Mouse (Mus musculus): ENCODE measurements around the gene Ackr4.
A peak's percentile ranks its signal among the peaks of the same experiment; 100 is the strongest.

The Ackr4 gene

DNA sequence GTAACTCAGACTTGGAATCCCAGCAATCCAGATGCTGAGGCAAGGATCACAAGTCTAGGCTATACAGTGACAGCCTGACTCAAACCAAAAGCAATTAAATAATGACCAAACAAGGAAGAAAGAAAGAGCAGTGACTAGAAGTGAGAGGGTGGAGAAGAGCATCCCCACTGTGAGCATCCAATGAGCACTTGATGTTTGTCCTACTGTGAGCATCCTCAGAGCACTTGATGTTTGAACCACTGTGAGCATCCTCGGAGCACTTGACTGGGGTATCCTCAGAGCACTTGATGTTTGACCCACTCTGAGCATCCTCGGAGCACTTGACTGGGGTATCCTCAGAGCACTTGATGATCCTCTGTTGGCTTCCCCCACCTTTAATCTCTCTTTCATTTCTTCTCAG is 21.7 kb downstream of the Ackr4 start:
- no peak for DNase-seq

DNA sequence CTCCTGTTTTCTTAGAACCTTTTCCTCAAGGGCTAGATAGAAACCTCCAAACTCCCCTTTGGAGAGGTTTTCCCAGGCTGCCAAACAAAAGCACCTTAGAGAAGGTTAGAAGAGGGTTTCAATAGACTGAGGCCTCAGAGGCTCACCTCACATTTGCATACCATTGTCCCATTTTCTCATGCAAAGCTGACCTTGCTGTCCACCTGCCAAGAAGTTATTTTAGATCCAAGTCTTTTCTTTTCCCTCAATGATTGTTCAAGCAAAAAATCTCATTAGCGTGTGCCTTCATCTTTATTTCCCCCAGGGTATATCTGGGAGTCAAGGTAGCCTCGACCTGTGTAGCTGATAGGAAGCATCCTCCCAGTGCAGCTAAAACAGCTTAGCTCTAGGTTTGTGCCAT is 23.8 kb downstream of the Ackr4 start:
- DNase-seq, result no peak

DNA sequence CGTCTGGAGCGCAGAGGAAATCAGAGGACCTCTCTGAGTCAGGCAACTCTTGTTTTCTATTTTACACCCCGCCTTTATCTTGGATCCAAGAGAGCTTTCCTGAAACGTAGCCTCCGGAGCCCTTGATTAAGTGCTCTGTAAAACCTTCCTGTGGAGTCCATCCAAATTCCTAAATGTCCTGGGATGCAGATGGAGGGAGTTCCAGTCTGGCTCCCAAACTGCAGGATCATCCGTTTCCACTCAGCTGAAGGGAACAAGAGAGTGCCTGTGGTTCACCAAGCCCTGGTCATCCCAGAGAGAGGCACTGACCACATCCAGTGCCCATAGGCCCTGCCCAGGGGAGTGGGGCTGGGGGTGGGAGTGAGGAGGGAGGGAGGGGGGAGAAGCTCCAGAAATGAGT is 24.4 kb downstream of the Ackr4 start:
- DNase-seq, result no peak

DNA sequence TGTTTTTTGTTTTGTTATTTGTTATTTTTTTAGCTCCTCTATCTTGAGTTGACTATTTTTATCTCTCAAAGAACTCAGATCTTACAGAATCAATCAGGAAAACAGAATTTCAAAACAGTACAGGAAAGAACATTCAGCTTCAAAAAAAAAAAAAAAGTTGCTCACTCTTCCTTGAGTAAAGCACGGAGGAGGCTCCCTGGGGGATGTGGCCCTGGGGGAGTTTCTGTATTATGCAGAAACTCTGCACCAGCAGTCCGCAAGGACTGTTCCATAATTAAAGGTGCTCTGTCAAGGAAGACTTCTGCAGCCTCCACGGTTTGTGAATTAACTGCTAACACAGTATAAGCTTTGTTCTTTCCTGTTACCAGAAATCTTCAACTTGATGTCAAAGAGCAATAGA is 25.3 kb downstream of the Ackr4 start:
- no peak for DNase-seq

DNA sequence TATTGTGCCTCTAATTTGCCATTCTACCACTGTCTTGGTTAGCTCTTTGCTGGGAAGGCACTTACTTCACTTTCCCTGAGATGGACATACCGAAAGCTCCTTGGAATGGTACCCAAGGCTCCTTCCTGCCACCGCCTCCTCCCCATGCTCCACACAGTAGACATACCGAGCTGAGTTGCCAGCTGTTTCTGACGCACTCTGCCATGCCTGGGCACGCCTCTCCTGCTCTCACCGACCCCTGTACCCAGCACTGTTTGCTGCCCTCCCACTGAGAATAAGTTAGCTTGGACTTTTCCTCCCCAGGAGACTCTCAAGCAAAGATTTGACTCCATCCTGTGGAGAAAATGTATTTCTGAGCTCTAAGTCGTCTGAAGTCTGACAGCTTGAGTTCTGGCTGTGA is 25.9 kb downstream of the Ackr4 start:
- peak; percentile 43 for DNase-seq

DNA sequence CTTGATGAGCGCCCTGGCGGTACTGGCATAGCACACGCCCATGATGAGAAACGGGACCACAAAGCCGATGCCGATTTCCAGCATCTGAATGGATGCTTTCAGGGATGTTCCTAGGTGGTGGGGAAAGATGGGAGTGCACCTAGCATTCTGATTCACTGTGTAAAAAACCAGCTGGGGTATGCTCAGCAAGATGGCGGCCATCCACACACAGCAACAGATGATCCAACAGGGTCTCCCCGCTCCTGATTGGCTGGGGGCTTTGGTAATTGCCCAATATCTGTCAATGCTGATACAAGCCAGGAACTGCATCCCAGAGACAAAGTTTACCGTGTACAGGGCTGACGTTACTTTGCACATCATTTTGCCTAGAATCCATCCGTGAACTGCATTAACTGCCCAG is 27.7 kb downstream of the Ackr4 start:
- no peak for DNase-seq

DNA sequence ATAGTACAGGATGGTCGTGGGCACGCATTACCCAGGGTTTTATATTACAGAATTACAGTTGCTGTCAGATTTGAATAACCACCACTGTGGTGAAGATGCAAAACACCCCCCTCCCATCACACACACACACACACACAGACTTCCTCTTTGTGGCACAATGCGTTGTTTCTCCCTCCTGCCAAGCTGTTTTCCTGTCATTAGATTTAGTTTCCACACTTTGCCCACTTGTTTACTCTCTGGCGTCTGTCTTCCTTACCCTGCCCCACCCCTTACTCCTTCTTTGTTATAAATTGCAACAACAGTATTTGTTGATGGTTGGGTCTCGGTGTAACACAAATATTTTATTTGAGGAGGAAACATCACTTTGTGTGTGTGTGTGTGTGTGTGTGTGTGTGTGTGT is 28.5 kb downstream of the Ackr4 start:
- DNase-seq, result no peak

DNA sequence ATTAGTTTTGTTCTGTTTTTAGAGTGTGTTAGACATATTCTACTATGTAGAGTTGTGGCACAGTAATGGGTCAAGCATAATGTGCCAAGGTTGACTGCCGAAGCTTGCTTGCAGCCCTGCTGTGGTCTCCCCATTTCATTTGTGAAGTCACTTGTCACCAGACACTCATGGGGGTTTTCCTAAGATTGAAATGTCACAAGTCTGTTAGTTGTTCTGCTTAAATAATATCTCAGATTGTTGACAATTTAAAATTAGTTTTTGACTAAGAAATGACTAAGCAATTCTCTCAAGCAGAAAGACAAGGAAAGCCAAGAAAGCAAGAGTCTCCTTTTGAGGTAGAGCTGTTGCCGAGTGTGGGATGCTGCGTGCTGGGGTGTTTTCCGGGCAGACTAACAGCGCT is 33.8 kb downstream of the Ackr4 start:
- no peak for DNase-seq

DNA sequence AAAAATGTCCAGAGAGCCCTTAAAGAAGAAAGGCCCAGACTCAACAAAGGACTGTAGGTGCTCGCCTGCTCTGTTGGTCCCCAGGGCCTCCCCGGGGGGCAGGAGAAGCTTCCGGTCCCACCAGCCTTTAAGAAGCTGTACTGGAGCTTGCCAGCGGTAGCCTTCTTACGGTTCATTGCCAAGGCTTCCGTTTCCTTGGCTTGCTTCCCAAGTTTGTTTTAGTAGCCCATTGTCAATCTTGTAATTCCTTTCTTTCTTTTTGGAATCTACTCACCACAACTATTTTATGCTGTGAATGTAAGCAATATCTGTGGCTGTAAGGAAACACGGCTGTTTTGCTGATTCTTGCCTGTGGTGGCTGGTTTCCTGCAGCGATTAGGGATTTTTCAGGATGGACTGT is 38.2 kb downstream of the Ackr4 start:
- DNase-seq, result peak; percentile 37

DNA sequence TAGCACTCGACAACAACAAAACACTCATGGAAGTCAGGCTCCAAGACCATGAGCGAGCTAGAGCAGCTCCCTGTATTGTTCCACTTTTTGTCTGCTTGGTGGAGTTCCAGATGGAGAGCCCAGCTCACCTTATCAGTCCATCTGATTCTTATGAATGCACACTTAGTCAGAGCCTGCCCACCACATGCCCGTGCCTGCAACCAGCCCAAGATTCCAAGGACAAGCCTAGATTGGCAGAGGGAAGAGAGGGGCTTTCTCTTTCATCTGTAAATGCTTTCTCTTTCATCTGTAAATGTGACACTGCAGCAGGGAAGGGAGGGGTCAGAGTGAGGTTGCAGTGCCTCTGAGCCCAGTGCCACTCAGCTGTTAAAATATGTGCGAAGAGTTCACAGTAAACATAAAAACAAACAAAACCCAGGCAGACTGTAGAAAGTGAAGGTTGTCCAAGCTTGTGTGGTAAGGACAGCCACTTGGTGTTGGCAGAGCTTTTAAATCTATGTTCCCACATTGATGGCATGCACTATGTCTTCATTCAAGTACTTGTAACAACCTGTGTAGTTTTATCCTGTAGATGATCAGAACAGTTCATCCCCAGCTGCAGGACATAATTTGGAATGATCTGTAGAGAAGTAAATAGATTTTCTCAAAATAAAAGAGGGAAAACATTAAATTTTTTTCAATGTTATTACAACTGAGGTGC is 40.9 kb downstream of the Ackr4 start:
- DNase-seq, result no peak

DNA sequence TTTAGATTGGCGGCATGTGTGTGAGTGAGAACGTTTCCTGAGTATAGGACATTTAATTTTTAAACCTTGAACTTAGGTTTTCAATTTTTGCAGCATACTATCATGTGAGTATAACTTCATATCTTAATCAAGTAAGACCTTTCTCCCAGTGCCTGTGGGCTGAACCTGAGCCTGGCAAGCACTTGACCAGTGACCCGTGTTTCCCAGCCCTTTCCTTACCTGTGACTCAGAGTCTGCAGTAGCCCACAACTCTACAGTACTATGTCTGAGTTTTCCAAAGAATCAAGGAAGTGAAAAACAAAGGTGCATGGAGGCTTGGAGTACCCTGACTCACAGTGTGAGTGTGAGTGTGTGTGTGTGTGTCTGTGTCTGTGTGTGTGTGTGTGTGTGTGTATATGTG is 46.7 kb downstream of the Ackr4 start:
- no peak for DNase-seq

DNA sequence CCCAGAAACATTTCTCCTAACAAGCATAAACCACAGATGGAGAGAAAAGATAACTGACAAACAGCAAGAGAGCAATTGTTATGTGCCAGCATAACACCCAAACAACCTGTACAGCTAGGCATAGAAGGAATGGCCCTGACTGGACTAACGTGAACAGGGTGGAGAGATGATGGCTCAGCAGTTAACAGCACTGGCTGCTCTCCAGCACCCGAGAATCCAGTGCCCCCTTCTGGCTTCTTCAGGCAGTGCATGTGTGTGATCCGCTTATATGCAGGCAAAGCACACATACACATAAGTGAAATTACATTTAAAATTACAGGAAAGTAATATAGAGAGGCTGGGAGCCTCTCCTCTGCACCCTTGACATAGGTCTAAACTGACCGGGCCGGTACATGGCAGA is 47.4 kb downstream of the Ackr4 start:
- DNase-seq, result peak; percentile 71

DNA sequence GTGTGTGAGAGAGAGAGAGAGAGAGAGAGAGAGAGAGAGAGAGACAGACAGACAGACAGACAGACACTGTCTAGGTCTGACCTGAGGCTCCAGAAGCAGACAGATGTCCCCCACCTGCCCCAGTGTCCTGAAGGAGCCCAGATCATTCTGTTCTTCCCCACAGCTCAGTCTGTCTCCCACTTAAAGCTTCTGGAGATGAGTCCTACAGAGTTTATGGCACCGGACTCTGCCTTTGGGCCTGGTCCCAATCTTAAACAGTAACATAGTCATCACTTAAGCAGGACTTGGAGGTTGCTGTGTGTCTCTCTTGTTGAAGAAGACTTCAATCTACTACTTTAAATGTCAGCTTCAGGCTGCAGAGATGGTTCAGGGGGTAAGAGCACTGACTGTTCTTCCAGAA is 48.0 kb downstream of the Ackr4 start:
- no peak for DNase-seq

DNA sequence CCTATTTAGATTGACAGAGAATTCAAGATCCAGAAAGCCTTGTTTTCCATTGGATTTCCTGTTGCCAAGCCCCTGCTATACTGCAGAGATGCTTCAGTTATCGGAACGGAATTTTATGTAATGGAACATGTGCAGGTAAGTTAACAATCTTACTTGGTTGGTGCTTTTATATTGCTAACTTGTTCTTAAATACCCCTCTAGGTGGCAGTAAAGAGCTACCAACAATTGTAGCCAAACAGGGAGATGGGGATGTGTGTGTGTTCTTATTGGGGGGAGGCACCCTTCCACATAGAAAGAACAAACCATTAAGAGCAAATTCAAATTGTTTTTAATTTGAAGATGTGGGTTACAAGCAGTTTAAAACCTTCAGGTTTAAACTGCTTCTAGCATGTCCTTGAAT is 50.9 kb downstream of the Ackr4 start:
- peak; percentile 34 for DNase-seq

DNA sequence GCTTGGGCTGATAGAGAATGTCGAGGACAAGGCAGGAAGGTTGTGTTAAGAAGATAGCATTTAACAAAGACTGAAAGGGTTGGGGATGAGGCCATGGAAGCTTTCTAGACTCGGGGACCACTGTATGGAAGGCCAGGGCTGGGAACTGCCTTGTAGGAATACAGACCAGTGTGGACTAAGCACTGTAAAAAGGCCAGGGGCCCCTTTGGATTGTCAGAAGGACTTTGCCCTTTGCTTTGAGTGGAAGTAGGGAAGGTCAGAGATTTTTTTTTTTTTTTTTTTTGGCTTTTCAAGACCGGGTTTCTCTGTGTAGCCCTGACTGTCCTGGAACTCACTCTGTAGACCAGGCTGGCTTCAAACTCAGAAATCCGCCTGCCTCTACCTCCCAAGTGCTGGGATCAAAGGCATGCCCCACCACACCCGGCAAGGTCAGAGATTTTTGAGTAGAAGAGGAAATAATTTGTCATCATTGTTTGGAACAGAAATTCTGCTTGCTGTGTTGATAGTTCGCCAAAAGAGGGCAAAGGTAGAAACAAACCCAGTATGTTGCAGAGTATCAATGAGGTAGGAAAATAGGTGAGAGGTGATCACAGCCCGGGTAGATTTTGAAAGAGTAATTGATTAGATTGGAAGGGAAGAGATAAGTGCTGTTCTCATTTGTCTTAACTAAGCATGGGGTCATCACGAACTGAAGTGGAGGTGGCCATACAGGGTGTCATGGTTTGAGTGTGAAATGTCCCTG is 55.7 kb downstream of the Ackr4 start:
- peak; percentile 40 for DNase-seq

DNA sequence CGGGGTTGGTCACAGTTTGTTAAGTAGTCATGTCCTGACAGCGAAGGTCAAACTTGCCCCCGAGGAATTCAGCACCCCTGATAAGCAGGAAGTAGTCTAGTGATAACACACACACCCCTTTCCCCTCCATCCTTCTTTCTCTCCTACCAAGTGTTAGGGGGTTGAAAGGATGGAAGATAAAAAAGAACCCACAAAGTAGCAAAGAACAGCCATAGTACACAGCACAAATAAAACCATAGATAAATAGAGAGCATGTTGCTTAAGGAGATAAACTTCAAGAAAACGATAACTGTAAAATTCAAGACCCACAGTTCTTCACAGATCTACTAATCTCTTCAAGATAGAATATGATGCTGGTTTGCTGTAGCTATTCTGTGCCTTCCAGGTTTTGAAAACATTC is 56.5 kb downstream of the Ackr4 start:
- DNase-seq, result no peak

DNA sequence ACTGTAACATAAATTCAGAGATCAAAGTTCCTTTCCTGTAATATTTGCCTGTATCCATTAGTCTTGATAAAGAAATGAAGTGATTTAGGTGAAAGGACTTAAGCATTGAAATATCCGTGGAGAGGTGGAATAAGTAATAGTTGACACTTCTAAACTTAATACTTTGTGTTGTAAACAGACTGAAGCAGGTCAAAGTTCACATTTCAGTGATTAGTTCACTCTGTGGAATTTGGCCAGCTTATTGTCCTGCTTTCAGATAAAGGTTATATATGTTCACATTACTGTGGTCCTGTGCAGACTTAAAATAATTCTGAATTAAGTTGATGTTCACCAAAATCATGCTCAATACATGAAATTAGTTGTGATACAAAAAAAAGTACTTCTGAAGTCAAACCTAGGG is 62.2 kb downstream of the Ackr4 start:
- peak; percentile 52 for DNase-seq

DNA sequence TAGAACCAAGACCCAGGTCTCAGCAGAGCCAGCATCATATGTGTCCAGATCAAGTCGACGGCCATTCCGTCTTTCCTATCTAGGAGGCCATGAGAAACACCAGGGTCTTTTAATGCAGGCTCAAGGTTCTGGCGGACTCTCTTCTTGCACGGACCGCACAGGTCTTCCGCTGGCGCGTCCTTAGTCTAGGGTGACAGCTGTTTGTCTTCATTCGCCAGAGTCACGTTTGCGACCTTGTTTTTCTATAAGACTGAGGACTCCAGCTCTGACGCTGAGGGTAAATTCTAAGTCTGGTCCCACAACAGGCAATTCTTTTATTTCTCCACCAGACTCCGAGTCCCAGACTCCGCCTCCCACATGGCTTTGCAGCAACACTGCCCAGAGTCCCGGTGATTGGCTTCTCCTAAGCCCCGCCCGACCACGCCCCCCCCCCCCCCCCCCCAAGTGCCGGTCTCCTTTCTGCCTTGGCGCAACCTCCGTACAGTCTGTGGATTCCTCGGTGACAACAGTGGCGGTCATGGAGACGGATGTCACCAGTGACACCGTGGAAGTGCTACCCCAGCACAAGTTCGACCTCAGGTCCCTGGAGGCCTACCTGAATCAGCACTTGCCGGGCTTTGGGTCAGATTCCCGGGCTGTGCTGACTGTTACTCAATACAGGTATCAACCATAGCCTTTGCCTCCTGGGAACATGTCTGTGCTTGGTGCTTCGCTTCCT is 63.3 kb downstream of the Ackr4 start, which contains the start of gene Acad11:
Acad11 (plus strand) TSS at position 134 of the 718 bp plus-strand sequence.
- peak; percentile 92 for DNase-seq

DNA sequence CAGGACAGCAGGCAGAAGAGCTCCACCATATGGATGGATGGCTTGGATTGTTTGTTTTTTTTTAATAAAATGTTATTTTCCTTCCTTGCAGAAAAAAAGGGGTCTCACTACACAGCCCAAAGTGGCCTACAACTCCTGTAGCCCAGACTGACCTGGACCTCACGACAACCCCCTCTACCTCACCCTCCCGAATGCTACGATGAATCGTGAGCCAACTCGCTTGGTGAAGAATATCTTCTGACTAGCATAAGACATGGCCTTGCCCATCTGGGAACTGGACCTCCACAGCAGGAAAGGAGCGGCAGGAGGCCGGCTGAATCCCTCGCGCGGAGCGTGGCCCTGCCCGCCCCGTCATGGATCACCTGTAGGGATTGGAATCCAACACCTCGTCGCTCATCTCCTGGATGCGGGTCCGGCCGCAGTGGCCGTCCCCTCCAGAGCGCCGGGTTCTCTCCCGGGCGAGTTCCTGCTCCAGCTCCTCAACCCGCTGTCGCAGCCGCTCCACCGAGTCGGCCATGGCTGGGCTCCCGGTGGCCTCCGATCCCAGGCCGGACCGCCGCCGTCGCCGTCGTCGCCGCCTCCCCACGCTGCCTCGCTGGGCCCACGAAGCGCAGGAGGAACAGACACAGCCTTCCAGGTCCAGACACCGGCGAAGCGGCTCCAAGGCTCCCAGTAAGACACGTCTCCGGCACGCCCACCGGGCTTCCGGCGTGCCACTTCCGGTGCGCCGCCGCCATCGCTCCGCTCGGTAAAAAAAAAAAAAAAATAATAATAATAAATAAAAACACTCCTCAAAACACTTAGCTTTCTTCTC is 64.1 kb downstream of the Ackr4 start, which contains the start of gene Uba5:
Uba5 (minus strand) TSS at position 705 of the 814 bp plus-strand sequence.
- peak; percentile 19 for DNase-seq

DNA sequence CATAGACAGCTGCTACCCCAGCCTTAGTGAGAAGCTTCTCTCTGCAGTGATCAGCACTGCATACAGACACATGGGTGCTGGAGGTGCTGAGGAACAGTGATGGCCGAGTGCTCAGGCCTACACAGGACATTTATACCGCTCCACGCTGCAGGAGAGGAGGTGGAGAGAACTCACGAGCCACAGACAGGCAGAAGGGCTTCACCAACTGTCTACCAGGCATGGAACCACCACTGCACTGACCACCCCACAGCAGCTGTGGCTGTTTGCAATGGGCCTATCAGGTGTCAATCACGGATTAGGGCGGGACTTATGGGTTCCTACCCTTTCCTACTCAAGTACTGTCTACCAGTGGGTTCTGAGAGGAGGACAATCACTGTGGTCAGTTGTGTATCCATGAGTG is 75.7 kb downstream of the Ackr4 start:
- DNase-seq, result no peak

DNA sequence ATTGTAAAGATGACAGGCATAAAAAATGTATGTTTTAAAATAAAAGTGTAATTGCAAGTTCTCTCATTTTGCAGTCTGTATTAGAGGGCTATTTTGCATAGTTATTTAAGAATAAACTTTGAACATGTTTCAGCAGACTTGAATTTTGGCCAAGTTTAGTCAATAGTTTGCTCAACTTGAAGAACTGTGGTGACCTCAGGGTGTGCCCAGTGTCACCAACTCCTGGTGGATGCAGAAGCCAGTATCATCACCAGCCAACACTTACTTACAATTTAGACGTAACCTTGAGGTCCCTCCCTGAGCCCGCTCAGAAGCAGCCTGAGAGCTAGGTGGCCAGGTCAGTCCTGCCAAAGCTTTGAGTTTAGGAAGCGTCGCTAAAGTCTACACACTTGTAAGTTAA is 83.1 kb downstream of the Ackr4 start:
- peak; percentile 78 for DNase-seq

DNA sequence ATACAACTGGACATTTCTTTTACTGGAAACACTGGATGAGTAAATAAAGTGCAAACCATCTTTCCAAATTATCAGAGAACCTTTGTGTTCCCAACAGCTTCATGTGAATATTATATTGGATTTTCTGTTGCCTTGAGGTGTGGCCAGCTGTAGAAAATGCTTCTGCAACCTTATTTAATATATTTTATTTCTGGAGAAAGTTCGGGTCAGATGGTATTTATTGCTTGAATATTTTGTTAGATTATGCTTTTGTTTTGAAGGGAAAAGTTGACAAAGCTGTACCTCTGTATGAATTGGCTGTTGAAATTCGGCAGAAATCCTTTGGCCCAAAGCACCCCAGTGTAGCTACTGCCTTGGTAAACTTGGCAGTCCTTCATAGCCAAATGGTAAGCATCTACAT is 86.4 kb downstream of the Ackr4 start, which contains the start of gene Gm28305:
Gm28305 (plus strand) TSS at position 301 of the 400 bp plus-strand sequence.
- no peak for DNase-seq

DNA sequence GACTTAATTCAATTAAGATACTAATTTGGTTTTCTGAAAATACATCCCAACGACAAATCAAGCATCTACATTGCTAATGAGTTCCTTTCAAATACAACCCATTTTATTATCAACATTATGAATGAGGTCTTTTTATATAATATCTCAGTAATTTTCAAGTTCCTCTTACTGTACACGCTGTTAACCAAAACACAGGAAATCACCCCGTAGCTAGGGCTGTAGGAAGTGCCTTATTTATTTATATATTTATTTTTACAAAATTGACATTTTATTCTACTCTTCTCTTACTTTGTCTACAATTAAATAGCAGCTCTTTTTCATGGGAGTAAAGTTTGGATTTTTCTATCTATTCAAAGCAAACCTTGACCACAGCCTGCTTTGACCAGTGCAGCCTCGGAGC is 87.0 kb downstream of the Ackr4 start:
- DNase-seq, result no peak

All from kidney, adult 9 months (tissue).